Mouse (Mus musculus) right cerebral cortex, adult 18-20 months (tissue): ENCODE measurements around the gene Chst11.
A peak's percentile ranks its signal among the peaks of the same experiment; 100 is the strongest.

Source experiments
- DNase-seq: peaks from one replicate; pipeline ENCODE4 v3.0.0; 2022; ENCODE audit warnings: mixed read lengths

The Chst11 gene

GRCm38 (mm10) chr10:83224999-83225398, 239.7 kb downstream of the Chst11 start:
- no peak for DNase-seq

- DNase-seq = no peak
Measured at GRCm38 (mm10) chr10:83228626-83229025, 243.3 kb downstream of the Chst11 start.

- DNase-seq = no peak
Measured at GRCm38 (mm10) chr10:83233967-83234366, 248.7 kb downstream of the Chst11 start.

GRCm38 (mm10) chr10:83234391-83234790, 249.1 kb downstream of the Chst11 start:
- DNase-seq = no peak

- DNase-seq = peak; percentile 13
Measured at GRCm38 (mm10) chr10:83242106-83242686, 256.9 kb downstream of the Chst11 start.

GRCm38 (mm10) chr10:83244131-83244530, 258.8 kb downstream of the Chst11 start:
- DNase-seq = no peak
